Mouse (Mus musculus): Measurements from ENCODE around the gene Dhrs4. TPM values are rescaled to one million over a fixed set of nuclear protein-coding genes. Genes with fewer than 3 reads are reported as not detected.

Dhrs4 gene
- total RNA-seq, 4 experiments from 2014 or later: 132 to 160 (median 146) TPM

- DNase-seq (ENCODE audit: low spot score): no peak
These were observed 57.7 kb downstream of the Dhrs4 start for GRCm38 (mm10) chr14:55536116-55536745.

Other genes starting within 250 kb of the Dhrs4 start
- 1 to 10 TPM; 2.4 to 3.6 (median 2.4) TPM for gene Carmil3, start 11.9 kb downstream of the Dhrs4 start, total RNA-seq (2022)
- gene Cpne6, start 31.7 kb downstream of the Dhrs4 start, total RNA-seq (2022): under 1 TPM in 1 of 4 experiments, not detected in 3; 0.12 TPM
- gene Nrl, start 46.2 kb downstream of the Dhrs4 start, total RNA-seq (2022): not detected
- 10 to 100 TPM in 2 of 4 experiments, 1 to 10 TPM in 2; 6.6 to 12.5 (median 9.3) TPM for gene Pck2, start 61.5 kb downstream of the Dhrs4 start, total RNA-seq (2022)
- gene Dcaf11, start 81.2 kb downstream of the Dhrs4 start, total RNA-seq (2022): 100 to 1,000 TPM; 161 to 180 (median 166) TPM
- gene A730061H03Rik, start 81.6 kb downstream of the Dhrs4 start, total RNA-seq (2022): not detected
- gene Fitm1, start 96.9 kb downstream of the Dhrs4 start, total RNA-seq (2022): 100 to 1,000 TPM; 165 to 203 (median 175) TPM
- gene Psme1, start 99.4 kb downstream of the Dhrs4 start, total RNA-seq (2022): 100 to 1,000 TPM; 273 to 297 (median 284) TPM
- gene Emc9, start 106.5 kb downstream of the Dhrs4 start, total RNA-seq (2022): 10 to 100 TPM; 65.0 to 75.0 (median 68.2) TPM
- gene Psme2, start 112.4 kb downstream of the Dhrs4 start, total RNA-seq (2022): 100 to 1,000 TPM in 3 of 4 experiments, 10 to 100 TPM in 1; 92.6 to 112 (median 108) TPM
- 10 to 100 TPM; 23.9 to 29.1 (median 26.9) TPM for gene Rnf31, start 113.0 kb downstream of the Dhrs4 start, total RNA-seq (2022)
- gene Irf9, start 124.8 kb downstream of the Dhrs4 start, total RNA-seq (2022): 1 to 10 TPM; 7.2 to 8.9 (median 8.4) TPM
- 1 to 10 TPM in 1 of 4 experiments, under 1 TPM in 3; 0.53 to 1.4 (median 0.67) TPM for gene Rec8, start 139.3 kb downstream of the Dhrs4 start, total RNA-seq (2022)
- gene Ipo4, start 157.2 kb downstream of the Dhrs4 start, total RNA-seq (2022): 10 to 100 TPM; 58.2 to 75.2 (median 71.6) TPM
- gene Gm49378, start 159.1 kb downstream of the Dhrs4 start, total RNA-seq (2022): 1 to 10 TPM; 1.6 to 3.3 (median 2.6) TPM
- 10 to 100 TPM; 38.9 to 44.2 (median 40.8) TPM for gene Tm9sf1, start 165.0 kb downstream of the Dhrs4 start, total RNA-seq (2022)
- under 1 TPM; 0.44 to 0.88 (median 0.52) TPM for gene Tssk4, start 171.4 kb downstream of the Dhrs4 start, total RNA-seq (2022)
- 10 to 100 TPM; 46.2 to 64.1 (median 52.7) TPM for gene Mdp1, start 181.8 kb downstream of the Dhrs4 start, total RNA-seq (2022)
- gene Gmpr2, start 193.2 kb downstream of the Dhrs4 start, total RNA-seq (2022): 10 to 100 TPM in 1 of 4 experiments, 1 to 10 TPM in 3; 7.8 to 11.2 (median 8.9) TPM
- gene Nedd8, start 193.4 kb downstream of the Dhrs4 start, total RNA-seq (2022): 100 to 1,000 TPM; 245 to 279 (median 255) TPM
- gene Tinf2, start 203.1 kb downstream of the Dhrs4 start, total RNA-seq (2022): 10 to 100 TPM; 11.1 to 15.2 (median 13.3) TPM
- under 1 TPM; 0.16 to 0.43 (median 0.27) TPM for gene Tgm1, start 235.2 kb downstream of the Dhrs4 start, total RNA-seq (2022)
- 10 to 100 TPM; 13.3 to 14.6 (median 14.5) TPM for gene Rabggta, start 243.5 kb downstream of the Dhrs4 start, total RNA-seq (2022)

All from heart, adult 8-10 months (tissue).